Mouse (Mus musculus): ENCODE data around the gene Ttc41. TPM values are rescaled to one million over a fixed set of nuclear protein-coding genes. Genes with fewer than 3 reads are reported as not detected.

Ttc41 gene
- total RNA-seq, 2 experiments from 2014 or later, result 1.3 to 1.7 TPM

- intact Hi-C loops (cut with DNase I), result loop anchor here (2.0 kb wide), 1 partner anchor 95 kb away; no protein-coding TSS in a partner anchor
These were observed 25.9 kb downstream of the Ttc41 start for GRCm38 (mm10) chr10:86731500-86731863.

GRCm38 (mm10) chr10:86735036-86735435 lies 29.4 kb downstream of the Ttc41 start:
- no peak for DNase-seq (ENCODE audit: low spot score in 2 of 2)
- intact Hi-C loops (cut with DNase I), result no loop called here

More at GRCm38 (mm10) chr10:86731500-86731863, 25.9 kb downstream of the Ttc41 start:
- DNase-seq (ENCODE audit: low spot score in 2 of 2), result no peak

GRCm38 (mm10) chr10:86742918-86743317 lies 37.3 kb downstream of the Ttc41 start:
- intact Hi-C loops (cut with DNase I), result no loop called here
- DNase-seq (ENCODE audit: low spot score in 2 of 2), result no peak

GRCm38 (mm10) chr10:86744306-86744705 lies 38.7 kb downstream of the Ttc41 start:
- intact Hi-C loops (cut with DNase I), result no loop called here
- DNase-seq (ENCODE audit: low spot score in 2 of 2), result no peak

- DNase-seq (ENCODE audit: low spot score in 2 of 2), result no peak
- intact Hi-C loops (cut with DNase I), result no loop called here
These were observed 50.3 kb downstream of the Ttc41 start for GRCm38 (mm10) chr10:86755816-86756502.

GRCm38 (mm10) chr10:86757724-86758123 lies 52.1 kb downstream of the Ttc41 start:
- intact Hi-C loops (cut with DNase I), result no loop called here
- no peak for DNase-seq (ENCODE audit: low spot score in 2 of 2)

- no peak for DNase-seq (ENCODE audit: low spot score in 2 of 2)
- intact Hi-C loops (cut with DNase I), result no loop called here
These were observed 52.6 kb downstream of the Ttc41 start for GRCm38 (mm10) chr10:86758211-86758610.

GRCm38 (mm10) chr10:86761236-86761635 lies 55.6 kb downstream of the Ttc41 start:
- DNase-seq (ENCODE audit: low spot score in 2 of 2), result no peak
- intact Hi-C loops (cut with DNase I), result no loop called here

- no peak for DNase-seq (ENCODE audit: low spot score in 2 of 2)
- intact Hi-C loops (cut with DNase I), result no loop called here
These were observed 56.2 kb downstream of the Ttc41 start for GRCm38 (mm10) chr10:86761722-86762383.

GRCm38 (mm10) chr10:86762384-86762730 lies 56.7 kb downstream of the Ttc41 start:
- DNase-seq (ENCODE audit: low spot score in 2 of 2), result no peak
- intact Hi-C loops (cut with DNase I), result no loop called here

GRCm38 (mm10) chr10:86763672-86764071 lies 58.1 kb downstream of the Ttc41 start, which contains the start of gene Gm49358:
Gene Gm49358 (plus strand): TSS chr10:86763972.
- DNase-seq (ENCODE audit: low spot score in 2 of 2), result no peak
- intact Hi-C loops (cut with DNase I), result no loop called here

GRCm38 (mm10) chr10:86765344-86765966 lies 59.8 kb downstream of the Ttc41 start:
- peak in 1 of 2 experiments; percentile 14 for DNase-seq (ENCODE audit: low spot score in 2 of 2)
- intact Hi-C loops (cut with DNase I), result no loop called here

- intact Hi-C loops (cut with DNase I), result no loop called here
- no peak for DNase-seq (ENCODE audit: low spot score in 2 of 2)
These were observed 63.6 kb downstream of the Ttc41 start for GRCm38 (mm10) chr10:86769216-86769615.

- intact Hi-C loops (cut with DNase I), result loop anchor here (10.0 kb wide), 1 partner anchor 195 kb away; no protein-coding TSS in a partner anchor
- no peak for DNase-seq (ENCODE audit: low spot score in 2 of 2)
These were observed 64.2 kb downstream of the Ttc41 start for GRCm38 (mm10) chr10:86769797-86770196.

GRCm38 (mm10) chr10:86771701-86772100 lies 66.1 kb downstream of the Ttc41 start:
- no peak for DNase-seq (ENCODE audit: low spot score in 2 of 2)
- intact Hi-C loops (cut with DNase I), result loop anchor here (10.0 kb wide), 1 partner anchor 193 kb away; no protein-coding TSS in a partner anchor

- intact Hi-C loops (cut with DNase I), result loop anchor here (10.0 kb wide), 1 partner anchor 193 kb away; no protein-coding TSS in a partner anchor
- peak in 1 of 2 experiments; percentile 18 for DNase-seq (ENCODE audit: low spot score in 2 of 2)
These were observed 66.6 kb downstream of the Ttc41 start for GRCm38 (mm10) chr10:86772231-86772631.

GRCm38 (mm10) chr10:86773360-86773759 lies 67.7 kb downstream of the Ttc41 start:
- intact Hi-C loops (cut with DNase I), result loop anchor here (10.0 kb wide), 1 partner anchor 191 kb away; no protein-coding TSS in a partner anchor
- no peak for DNase-seq (ENCODE audit: low spot score in 2 of 2)

- no peak for DNase-seq (ENCODE audit: low spot score in 2 of 2)
- intact Hi-C loops (cut with DNase I), result loop anchor here (5.0 to 10.0 kb wide), 2 partner anchors 46 to 189 kb away; no protein-coding TSS in a partner anchor
These were observed 70.7 kb downstream of the Ttc41 start for GRCm38 (mm10) chr10:86776281-86776680.

GRCm38 (mm10) chr10:86777614-86778319 lies 72.2 kb downstream of the Ttc41 start:
- intact Hi-C loops (cut with DNase I), result loop anchor here (2.0 to 10.0 kb wide), 3 partner anchors 45 to 187 kb away; partner anchors contain the start of genes Hsp90b1 and Ttc41
- no peak for DNase-seq (ENCODE audit: low spot score in 2 of 2)
